Mouse (Mus musculus) kidney, adult 11 months (tissue): ENCODE data around the gene Cdca3.

Source experiments
- DNase-seq: peaks from one replicate; pipeline ENCODE4 v3.0.0; 2022

The Cdca3 gene

GRCm38 (mm10) chr6:124836411-124836810, 7.1 kb downstream of the Cdca3 start:
- no peak for DNase-seq

DNA sequence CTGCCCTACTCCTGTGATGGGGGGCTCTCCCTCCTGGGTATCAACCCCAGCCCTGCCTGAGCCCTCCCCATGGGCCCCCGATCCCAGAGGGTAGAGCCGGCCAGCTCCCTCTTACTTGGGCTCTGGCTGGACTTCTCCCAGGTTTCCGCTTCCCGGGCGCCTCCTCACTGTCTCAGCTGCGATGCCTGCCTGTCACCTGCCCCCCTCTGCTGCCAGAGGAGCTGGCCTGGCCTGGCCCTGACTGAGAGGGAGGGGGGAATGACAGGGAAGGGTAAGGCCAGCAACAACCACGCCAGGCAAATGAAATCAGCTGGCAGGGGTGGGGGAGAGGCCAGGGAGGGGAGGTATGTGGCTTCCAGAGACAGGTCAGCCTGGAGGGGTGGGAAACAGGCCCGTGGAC, 10.5 kb downstream of the Cdca3 start:
- no peak for DNase-seq

DNA sequence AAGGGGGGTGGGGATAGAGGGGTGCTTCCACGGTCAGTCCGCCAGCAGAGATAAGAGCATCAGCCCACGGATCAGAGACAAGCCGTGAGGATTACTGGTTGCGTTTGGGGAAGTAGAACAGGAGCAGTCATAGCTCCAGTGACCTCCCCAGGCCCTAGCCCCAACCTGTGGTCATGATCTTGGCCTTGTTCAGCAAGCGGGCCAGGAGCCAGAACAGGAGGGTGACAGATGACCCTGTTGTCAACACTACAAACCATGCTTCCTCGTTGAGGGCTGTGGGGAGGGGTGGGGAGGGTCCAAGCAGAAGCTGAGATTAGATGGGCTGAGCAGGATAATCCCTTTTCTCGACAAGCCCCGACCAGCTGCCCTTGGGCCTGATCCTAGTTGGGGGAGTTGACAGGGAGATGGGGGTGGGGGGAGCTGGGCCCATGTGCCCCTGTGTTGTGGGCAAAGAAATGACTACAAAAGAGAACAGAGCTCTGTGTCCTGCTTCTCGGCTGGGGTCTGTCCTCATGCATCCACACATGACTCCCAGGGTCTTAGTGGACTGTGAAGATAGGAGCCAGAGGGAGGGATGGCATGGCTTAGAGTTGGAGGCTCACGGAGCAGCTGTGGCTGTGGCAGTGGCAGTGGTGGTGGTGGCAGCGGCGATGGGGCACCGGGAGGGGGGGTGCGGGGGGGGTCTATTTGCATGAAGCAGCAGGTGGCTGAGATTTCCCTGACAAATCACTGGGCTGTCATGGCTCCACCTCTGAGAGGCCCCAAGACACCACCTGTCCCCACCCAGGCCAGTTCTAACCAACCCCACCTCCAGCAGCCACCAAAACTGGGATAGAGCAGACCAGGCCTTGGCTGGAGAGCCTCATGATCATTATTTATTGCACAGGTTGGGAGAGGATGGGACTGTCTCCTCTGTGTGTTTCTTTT, 11.2 kb downstream of the Cdca3 start, which contains the start of gene Gnb3:
Gene Gnb3 (minus strand): TSS at position 35 of the 927 bp plus-strand sequence.
- no peak for DNase-seq

DNA sequence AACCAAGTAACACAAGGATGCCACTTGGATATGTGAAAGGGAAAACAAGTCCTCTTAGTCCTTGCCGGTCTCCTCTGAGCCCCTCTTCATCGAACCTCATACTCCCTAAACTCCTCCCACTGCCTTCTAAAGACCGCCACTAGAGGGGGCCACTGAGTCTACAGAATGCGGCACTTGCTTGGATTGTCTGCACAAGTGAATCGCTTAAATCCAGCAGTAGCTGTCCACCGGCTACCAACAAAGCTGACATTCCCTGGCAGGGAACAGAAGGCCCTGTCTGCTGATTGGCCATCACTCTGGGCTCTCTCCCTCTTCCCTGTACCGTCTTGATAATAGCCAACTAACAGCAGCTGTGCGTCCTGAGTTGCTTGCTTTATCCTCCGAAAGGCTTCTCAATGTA, 18.0 kb downstream of the Cdca3 start:
- DNase-seq, result peak; percentile 83

GRCm38 (mm10) chr6:124850535-124850934, 21.2 kb downstream of the Cdca3 start:
- DNase-seq, result no peak

GRCm38 (mm10) chr6:124854647-124855046, 25.3 kb downstream of the Cdca3 start:
- DNase-seq, result no peak

DNA sequence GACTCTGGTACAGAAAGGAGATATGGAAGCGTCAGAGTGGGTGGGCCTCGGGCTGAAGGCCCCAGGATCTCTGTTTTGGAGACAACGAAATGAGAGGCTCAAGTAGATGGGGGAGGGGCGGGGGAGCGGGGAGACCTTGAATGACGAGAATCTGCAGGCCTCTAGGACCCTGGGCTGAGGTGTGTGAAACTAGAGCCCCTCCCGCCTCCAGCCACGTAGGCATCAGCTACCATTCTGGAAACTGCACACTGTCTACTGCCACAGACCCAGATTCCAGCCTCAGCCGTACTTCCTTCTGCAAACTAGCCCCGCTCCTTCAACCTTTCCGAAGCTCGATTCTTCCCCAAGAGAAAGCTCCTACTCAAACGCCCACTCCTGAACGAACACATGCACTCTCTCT, 27.0 kb downstream of the Cdca3 start:
- no peak for DNase-seq

DNA sequence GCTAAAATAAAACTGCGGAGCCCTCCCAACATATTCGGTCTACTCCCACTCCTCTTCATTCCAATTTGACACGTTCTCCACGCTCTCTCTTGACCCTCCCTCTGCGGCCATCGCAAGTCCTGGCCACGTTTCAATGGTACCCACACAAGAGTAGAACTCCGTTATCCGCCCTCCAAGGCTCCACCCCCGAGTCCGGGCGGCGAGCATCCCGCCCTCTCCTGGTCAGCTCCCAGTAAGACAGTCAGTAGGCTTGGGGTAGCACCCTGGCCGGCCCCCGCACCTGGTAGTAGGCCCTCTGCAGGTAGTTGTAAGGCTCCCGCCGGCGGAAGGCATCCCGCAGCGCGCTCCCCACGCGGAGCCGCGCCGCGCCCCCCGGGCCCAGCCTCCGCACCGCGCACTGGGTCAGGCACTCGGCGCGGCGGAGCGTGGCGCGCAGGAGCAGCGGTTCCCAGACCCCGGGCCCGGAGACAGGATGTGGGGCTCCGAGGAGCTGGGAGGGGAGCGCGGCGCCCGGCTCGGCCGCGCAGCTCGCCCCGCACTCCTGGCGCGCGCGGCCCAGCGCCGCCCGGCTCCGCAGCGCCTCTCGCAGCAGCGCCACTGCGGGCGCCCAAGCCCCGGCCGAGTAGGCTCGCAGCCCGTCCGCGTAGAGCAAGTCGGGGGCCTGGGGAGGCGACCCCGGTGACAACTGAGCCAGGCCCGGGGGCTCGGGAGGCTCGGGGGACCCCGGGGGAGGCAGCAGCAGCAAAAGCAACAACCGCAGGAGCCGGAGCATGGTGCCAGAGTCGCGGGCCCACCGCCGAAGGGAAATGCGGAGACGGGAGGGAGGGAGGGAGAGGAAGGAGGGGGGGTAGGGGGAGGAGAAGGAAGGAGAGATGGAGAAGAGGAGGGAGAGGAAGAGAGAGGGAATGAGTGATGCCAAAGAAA, 27.8 kb downstream of the Cdca3 start, which contains the start of gene P3h3:
Gene P3h3 (minus strand): TSS at position 837 of the 924 bp plus-strand sequence.
- DNase-seq, result peak; percentile 70

DNA sequence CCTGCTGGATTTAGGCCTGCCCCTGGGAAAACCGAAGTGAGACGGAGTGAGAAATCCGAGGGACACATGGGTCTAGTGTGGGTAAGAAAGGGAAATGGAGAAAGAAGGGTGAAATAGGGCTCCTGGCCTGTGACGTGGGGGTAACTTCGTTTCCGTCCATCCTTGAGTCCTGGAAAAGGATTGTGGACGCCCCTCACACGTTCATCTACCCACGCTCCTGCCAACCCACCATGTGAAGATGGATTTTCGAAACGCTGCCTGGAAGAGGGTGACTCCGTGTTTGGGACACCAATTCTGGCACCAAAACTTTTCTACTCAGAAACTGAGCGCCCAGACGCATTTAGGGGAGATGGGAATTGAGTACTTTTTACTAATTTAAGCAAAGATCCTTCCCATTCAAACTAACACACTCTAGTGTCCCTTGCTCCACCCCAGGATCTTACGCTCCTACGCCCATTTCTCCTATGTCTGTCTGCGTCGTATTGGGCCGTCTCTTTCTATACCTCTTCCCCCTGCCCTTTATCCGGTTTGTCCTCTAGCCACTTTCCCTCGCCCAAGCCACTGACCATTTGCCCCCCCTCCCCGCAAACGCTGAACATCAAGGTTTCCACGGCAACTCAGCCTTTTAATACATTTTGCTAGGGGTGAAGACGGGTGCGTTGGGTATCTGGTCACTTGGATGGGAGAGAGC, 28.6 kb downstream of the Cdca3 start:
- no peak for DNase-seq

DNA sequence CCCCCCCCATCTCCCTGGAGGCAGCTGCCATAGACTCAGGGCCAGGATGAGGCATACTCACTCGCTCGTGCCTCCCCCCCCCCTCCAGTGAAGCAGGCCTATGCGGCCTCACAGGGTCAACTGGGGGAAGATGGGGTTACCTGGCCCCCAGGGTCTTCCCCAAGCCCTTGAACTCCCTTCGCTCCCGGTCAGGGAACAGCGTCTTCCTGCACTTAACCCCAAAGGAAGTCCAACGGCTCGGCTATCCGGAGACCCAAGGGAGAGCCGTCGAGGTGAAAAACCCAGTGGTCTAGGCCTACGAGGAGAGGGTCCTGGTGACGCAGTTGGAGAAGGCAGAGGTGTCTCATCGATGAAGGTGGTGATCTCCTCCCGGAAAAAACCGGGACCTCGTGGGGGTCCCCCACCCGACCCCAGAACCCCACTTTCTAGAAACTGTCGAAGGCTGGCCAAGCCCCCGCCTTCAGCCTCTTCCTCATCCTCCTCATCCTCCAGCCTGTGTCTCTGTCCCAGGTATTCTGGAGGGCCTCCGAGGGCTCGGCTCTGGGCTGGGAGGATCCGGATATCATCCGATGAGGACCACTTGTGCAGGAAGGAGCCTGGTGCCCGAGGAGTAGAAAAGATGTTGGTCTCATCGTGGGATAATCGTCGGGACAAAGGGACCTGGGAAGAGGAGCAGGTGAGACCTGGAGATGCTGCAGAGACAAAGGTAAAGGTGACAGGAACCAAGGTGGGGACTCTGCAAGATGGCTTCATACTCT, 29.4 kb downstream of the Cdca3 start:
- no peak for DNase-seq

- peak; percentile 73 for DNase-seq
Measured at GRCm38 (mm10) chr6:124859725-124860124, 30.4 kb downstream of the Cdca3 start.

DNA sequence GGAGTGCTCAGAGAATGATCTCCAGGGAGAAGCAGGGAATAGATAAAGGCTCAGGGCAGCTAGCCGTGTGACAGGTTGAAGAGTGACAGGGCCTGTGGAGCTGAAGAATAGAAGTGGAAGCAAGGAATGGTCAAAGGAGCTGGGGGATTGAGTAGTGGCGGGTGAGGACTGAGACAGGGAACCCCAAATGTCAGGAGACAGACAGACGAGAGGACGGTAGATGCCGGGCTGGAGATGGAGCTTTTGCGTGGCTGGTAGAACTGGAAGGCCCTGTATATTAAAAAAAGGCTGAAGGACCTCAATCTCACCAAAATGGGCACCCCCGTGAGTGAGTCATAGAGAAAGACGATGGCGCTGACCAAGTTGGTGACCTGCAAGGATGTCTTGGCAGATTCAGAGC, 31.2 kb downstream of the Cdca3 start:
- no peak for DNase-seq

- DNase-seq, result no peak
Measured at GRCm38 (mm10) chr6:124861266-124861665, 31.9 kb downstream of the Cdca3 start.

DNA sequence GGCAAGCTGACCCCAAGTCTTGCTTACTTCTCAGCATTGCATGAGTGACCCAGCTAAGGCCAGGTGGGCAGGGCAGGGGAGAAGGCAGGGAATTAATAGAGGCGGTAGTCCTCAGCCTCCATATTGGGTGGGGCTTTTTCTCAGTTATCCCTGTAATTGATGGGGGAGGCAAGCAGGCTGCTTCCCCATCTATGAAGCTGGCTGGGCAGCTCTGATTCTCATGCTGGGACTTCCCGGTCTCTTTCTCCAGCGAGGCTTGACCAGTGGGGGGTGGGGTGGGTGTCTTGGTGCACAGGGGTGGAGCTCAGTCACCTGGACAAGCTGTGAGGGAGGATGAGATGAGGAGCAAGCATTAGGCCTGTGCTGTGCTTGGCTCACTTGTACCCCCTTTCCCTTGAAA, 32.5 kb downstream of the Cdca3 start:
- DNase-seq, result no peak

- no peak for DNase-seq
Measured at GRCm38 (mm10) chr6:124862406-124863124, 33.2 kb downstream of the Cdca3 start.

GRCm38 (mm10) chr6:124863125-124863657, 33.8 kb downstream of the Cdca3 start:
- no peak for DNase-seq

DNA sequence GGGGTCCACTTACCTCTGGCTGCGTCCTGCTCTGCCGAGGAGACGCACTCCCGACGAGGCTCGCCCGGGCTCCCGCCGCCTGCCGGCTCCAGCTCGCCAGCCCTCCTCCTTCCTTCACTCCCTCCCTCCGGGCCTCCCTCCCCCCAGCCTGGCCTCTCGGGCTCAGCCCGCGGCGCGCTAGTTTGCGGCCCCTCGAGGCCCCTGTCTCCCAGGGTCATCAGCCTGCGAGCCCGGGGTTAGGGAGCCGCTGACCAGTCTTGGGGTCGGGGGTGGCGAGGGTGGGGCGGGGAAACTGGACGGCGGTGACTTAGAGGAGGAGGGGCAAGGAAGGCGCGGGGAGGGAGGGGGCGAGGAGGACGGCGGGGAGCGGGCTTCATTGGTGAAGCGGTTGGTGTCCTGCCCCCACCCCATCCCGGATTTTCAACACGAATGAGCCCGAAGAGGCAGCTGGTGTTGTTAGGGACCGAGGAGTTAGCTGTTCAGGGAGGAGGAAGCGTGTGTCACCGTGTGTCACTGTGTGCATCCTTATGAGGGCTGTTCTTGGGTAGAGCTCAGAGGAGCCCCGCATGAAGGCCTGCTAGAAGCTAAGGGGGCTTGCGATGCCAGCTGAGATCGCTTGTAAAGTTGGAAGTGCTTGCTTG, 34.4 kb downstream of the Cdca3 start, which contains the start of gene Gpr162:
Gene Gpr162 (minus strand): TSS at position 326 of the 641 bp plus-strand sequence.
- DNase-seq, result peak; percentile 42

- no peak for DNase-seq
Measured at GRCm38 (mm10) chr6:124865766-124866362, 36.5 kb downstream of the Cdca3 start.

DNA sequence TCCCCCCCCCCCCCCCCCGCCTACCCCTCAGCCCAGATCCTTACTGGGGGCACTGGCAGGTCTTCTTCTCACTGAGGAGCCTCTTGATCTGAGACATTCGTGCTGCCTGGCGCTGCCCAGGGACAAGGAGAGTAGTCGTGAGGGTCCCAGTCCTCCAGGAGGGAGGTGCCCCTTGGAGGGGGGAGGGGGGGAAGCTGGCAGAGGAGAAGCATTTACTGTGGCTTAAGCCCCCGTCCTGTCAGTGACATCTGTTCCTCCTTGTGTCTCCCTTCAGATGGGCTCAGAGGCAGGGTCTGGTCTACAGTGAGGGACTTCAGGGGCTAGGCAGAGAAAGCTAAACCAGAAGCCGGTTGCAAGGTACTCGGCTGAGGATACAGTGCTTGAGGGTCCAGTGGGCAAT, 37.2 kb downstream of the Cdca3 start:
- DNase-seq, result no peak

DNA sequence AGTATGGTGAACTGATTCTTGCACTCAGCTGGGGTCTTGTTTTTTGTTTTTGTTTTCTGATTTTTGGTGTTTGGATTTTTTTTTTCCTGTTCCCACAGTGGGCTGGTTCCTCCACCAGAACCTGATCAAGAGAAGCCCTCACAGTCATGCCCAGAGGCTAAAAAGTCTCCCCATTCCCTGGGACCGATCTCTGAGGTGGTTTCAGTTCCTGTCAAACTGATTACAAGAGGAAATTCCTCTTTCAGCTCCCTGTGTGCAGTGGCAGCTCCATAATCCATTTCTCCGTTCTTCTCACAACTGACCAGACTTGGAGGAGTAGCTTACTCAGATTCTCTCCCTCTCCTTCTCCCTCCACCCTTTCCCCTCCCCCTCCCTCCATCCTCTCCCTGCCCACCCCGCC, 45.0 kb downstream of the Cdca3 start:
- no peak for DNase-seq
